Mouse (Mus musculus): Measurements from ENCODE around the gene Odf4. TPM values are rescaled to one million over a fixed set of nuclear protein-coding genes. Genes with fewer than 3 reads are reported as not detected.

The Odf4 gene
- polyA plus RNA-seq, 1 experiment from 2014 or later = not detected

DNA sequence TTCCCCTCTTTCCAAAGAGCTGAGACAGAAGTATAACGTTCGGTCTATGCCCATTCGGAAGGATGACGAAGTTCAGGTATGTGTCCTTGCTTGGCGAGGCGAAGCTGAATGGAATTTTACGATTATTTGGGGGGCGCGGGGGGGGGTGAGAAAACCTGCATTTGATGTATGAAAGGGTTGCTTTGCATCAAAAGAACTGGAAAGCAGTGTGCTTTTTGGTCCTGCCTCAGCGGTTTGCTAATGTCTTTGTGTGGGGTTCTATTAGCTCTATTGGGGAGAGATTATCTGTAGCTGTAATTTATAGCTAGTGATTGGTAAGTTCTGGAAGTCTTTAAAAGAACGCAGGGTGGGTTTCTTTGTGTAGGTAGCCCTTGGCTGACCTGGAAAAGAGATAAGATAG is 24.5 kb downstream of the Odf4 start:
- Histone ChIP-seq H3K4me2 (peak overlapping the region; percentile 83), H3K36me3 (peaks cover 38% of the 10 kb centered on the region), H3K27me3 (peaks cover 3% of the 10 kb centered on the region; the same call in 1 of the 2 replicates), H3K4me3 (peak overlapping the region; percentile 97), H3K4me1 (replicated peaks) (peaks cover 12% of the 10 kb centered on the region), H3K27ac (peak overlapping the region; percentile 6; the same call in 1 of the 2 replicates), H3K9me3 (replicated peaks) (no peaks in the 10 kb centered on the region), H3K9ac (peak overlapping the region; percentile 94)
- WGBS = 3% methylated on average over 11 of the region's 11 CpGs
- ATAC-seq (replicated peaks; ENCODE audit: insufficient number of reproducible peaks, insufficient read depth, low FRiP score, low read depth) = no peak

DNA sequence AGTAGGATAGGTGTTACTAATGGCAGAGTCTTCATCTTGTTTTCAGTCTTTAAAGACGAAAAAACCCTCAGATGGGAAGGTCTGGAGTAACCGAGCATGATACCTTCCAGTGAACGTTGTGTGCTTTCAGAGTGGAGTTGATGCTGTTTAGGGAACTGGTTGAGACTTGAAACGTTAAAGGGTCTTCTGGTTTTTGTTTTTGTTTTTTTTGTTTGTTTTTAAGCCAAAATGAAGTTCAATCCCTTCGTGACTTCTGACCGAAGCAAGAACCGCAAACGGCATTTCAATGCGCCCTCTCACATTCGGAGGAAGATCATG is 24.9 kb downstream of the Odf4 start:
- H3K4me1 ChIP-seq (replicated peaks) = peaks cover 12% of the 10 kb centered on the region
- peak overlapping the region; percentile 91 for H3K27ac ChIP-seq
- H3K9me3 ChIP-seq (replicated peaks) = no peaks in the 10 kb centered on the region
- peak overlapping the region; percentile 83 for H3K4me2 ChIP-seq
- H3K4me3 ChIP-seq = peak overlapping the region; percentile 97
- H3K9ac ChIP-seq = peak overlapping the region; percentile 94
- under 1% methylated on average over 10 of the region's 10 CpGs for WGBS
- no peak for ATAC-seq (replicated peaks; ENCODE audit: insufficient number of reproducible peaks, insufficient read depth, low FRiP score, low read depth)
- H3K36me3 ChIP-seq = peaks cover 38% of the 10 kb centered on the region
- H3K27me3 ChIP-seq = peaks cover 3% of the 10 kb centered on the region; the same call in 1 of the 2 replicates

DNA sequence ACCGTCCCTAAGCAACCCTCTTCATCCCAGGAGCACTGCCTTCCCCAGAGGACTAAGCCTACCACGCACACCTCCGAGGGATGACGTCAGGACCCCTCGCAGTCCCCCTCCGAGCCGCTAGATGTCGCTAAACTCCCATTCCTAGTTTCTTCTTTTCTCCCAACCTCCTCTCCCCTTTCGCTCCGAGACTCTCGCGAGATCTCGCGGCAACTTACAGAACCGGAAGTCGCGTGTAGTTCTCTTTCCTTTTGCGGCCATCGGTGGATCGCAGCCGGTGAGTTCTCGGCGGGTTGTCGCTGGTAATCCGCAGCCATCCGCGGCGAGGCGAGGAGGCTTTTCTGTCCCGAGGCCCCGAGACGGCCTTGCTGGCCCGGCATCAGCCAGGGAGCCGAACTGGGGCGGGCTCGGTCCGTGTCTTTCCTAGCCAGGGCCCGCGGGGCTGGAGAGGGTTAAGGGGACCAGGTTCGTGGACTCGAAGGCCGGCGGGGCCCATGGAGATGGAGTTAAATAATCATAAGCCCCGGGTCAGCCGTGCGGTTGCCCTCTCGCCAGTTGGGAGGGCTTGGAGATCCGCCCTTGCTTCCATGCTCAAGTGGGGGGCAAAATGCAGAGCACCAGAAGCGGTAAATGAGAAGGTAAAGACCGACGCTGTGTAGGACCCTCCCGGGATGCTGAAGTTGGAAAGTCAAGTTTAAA is 25.4 kb downstream of the Odf4 start, which contains the start of gene Rpl26:
Gene Rpl26 (plus strand): TSS at position 233 of the 696 bp plus-strand sequence.
- H3K4me2 ChIP-seq = peak within 1 kb of the TSS; percentile 83
- WGBS = 1% methylated on average over 52 of the region's 52 CpGs

DNA sequence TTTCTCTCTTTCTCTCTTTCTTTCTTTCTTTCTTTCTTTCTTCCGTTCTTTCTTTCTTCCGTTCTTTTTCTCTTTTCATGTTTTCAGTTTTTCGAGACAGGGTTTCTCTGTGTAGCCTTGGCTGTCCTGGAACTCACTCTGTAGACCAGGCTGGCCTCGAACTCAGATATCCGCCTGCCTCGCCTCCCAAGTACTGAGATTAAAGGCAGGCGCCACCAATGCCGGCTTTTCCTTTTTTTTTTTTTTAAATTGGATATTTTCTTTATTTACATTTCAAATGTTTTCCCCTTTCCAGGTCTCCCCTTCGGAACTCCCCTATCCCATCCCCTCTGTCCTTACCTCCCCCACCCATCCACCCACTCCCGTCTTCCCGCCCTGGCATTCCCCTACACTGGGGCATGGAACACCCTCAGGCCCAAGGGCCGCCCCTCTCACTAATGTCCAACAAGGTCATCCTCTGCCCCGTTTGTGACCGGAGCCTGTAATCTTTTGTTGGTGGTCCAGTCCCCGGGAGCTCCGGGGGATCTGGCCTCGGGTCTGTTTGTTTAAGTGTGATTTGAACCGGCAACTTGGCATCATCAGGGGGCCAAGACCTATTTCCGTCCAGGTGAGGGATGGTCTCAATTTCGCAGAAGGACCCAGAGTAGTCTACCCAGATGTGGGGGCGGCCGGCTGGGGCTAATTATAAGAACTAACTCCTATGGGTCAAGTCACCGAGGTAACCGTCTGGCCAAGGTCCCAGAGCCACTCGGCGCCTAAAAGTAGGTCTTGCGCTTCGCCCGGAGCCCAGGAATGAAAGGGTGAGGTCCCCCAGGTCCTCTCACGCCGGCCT is 26.1 kb downstream of the Odf4 start:
- ATAC-seq (replicated peaks; ENCODE audit: insufficient number of reproducible peaks, insufficient read depth, low FRiP score, low read depth) = peak; percentile 4; the same call in 1 of the 2 replicates
- no peaks in the 10 kb centered on the region for H3K9me3 ChIP-seq (replicated peaks)
- H3K36me3 ChIP-seq = peaks cover 32% of the 10 kb centered on the region
- peak overlapping the region; percentile 49 for H3K9ac ChIP-seq
- H3K4me3 ChIP-seq = peak overlapping the region; percentile 97
- 26% methylated on average over 31 of the region's 31 CpGs for WGBS
- H3K4me1 ChIP-seq (replicated peaks) = peaks cover 12% of the 10 kb centered on the region
- H3K27ac ChIP-seq = no peak overlapping the region
- H3K4me2 ChIP-seq = peak overlapping the region; percentile 83
- H3K27me3 ChIP-seq = peaks cover 3% of the 10 kb centered on the region; the same call in 1 of the 2 replicates

More for the DNA sequence above, 25.4 kb downstream of the Odf4 start, which contains the start of gene Rpl26:
- Histone ChIP-seq H3K4me3 (peak within 1 kb of the TSS; percentile 97), H3K4me1 (replicated peaks) (peaks cover 12% of the 10 kb centered on the region), H3K27ac (peak within 1 kb of the TSS; percentile 91), H3K9ac (peak within 1 kb of the TSS; percentile 94), H3K9me3 (replicated peaks) (no peaks in the 10 kb centered on the region), H3K36me3 (peaks cover 38% of the 10 kb centered on the region), H3K27me3 (peaks cover 3% of the 10 kb centered on the region; the same call in 1 of the 2 replicates)
- ATAC-seq (replicated peaks; ENCODE audit: insufficient number of reproducible peaks, insufficient read depth, low FRiP score, low read depth) = peak; percentile 88

DNA sequence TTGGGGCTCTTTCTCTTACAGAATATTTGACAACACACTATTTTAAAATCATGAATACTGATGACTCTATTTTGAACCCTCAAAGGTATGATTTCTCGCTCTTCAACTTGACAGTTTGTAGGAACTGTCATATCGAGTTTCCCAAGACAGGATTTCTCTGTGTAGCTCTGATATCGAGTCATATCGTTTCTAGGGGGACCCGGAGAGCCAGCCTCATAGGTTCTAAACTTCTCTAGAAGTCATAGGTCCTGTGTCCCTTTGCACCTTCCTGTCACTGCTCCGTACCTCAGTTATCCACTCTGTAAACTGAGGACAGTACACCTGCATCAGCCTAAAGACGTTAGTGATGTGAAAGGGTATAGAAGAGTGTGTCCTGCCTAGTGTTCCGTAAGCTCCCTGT is 27.1 kb downstream of the Odf4 start:
- H3K27me3 ChIP-seq = peaks cover 3% of the 10 kb centered on the region; the same call in 1 of the 2 replicates
- peaks cover 12% of the 10 kb centered on the region for H3K4me1 ChIP-seq (replicated peaks)
- no peaks in the 10 kb centered on the region for H3K9me3 ChIP-seq (replicated peaks)
- 83% methylated on average over 8 of the region's 8 CpGs for WGBS
- H3K27ac ChIP-seq = no peak overlapping the region
- peaks cover 22% of the 10 kb centered on the region for H3K36me3 ChIP-seq
- ATAC-seq (replicated peaks; ENCODE audit: insufficient number of reproducible peaks, insufficient read depth, low FRiP score, low read depth) = no peak
- no peak overlapping the region for H3K9ac ChIP-seq
- no peak overlapping the region for H3K4me2 ChIP-seq
- H3K4me3 ChIP-seq = no peak overlapping the region

DNA sequence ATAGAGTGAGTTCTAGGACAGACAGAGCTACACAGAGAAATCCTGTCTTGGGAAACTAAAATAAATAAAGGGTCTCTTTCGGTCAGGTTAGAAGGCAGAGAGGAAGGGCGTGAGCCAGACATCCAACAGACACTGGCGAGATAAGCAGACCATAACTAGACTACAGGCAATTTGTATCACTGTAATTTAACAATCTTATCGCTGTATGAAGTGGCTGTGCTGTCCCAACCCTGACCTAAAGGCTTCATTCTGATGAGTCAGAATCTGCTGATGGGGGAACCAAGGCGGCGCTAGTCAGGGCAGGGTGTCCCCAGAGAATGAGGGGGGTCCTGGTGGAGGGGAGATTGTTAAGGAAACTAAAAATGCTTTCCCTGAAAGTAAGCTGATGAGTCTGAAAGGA is 28.1 kb downstream of the Odf4 start:
- H3K36me3 ChIP-seq = peaks cover 12% of the 10 kb centered on the region
- no peak overlapping the region for H3K4me3 ChIP-seq
- H3K9ac ChIP-seq = no peak overlapping the region
- no peaks in the 10 kb centered on the region for H3K9me3 ChIP-seq (replicated peaks)
- ATAC-seq (replicated peaks; ENCODE audit: insufficient number of reproducible peaks, insufficient read depth, low FRiP score, low read depth) = no peak
- 62% methylated on average over 6 of the region's 6 CpGs for WGBS
- no peak overlapping the region for H3K27ac ChIP-seq
- peaks cover 12% of the 10 kb centered on the region for H3K4me1 ChIP-seq (replicated peaks)
- no peak overlapping the region for H3K4me2 ChIP-seq
- peaks cover 3% of the 10 kb centered on the region; the same call in 1 of the 2 replicates for H3K27me3 ChIP-seq

DNA sequence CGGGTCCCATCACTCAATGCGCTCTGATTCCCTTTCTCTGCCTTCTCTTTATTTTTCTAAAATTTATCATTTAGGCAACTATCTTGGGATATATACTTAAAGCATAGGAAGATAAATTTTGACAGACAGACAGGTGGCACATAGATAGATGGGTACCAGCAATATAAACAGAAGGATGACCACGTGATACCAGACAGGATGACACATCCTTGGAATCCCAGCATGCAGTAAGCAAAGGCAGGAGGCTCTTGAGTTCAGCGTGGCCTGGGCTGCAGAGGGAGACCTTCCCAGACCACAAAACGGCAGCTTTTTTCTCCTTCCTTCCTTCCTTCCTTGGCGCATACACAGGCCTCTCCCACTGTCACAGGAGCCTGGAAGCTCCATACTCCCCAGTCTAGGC is 29.0 kb downstream of the Odf4 start:
- Histone ChIP-seq H3K27me3 (peaks cover 3% of the 10 kb centered on the region; the same call in 1 of the 2 replicates), H3K9me3 (replicated peaks) (no peaks in the 10 kb centered on the region), H3K4me2 (no peak overlapping the region), H3K36me3 (peaks cover 3% of the 10 kb centered on the region; the same call in 1 of the 2 replicates), H3K4me3 (no peak overlapping the region), H3K27ac (no peak overlapping the region), H3K4me1 (replicated peaks) (peaks cover 11% of the 10 kb centered on the region), H3K9ac (no peak overlapping the region)
- WGBS = 66% methylated on average over 6 of the region's 6 CpGs
- no peak for ATAC-seq (replicated peaks; ENCODE audit: insufficient number of reproducible peaks, insufficient read depth, low FRiP score, low read depth)

DNA sequence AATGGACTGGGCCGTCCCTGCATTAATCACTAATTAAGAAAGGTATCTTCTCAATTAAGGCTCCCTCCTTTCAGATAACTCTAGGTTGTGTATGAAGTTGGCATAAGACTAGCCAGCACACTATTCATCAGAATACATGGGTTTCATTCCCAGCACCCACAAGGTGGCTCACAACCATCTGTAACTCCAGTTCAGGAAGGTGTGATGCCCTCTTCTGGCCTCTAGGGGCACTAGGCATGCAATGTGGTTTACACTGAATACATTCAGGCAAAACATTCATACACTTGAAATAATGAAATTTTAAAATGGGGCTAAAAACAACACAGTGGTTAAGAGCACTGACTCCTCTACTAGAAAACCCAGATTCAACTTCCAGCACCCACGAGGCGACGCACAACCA is 29.8 kb downstream of the Odf4 start:
- 48% methylated on average over 4 of the region's 4 CpGs for WGBS
- Histone ChIP-seq H3K9ac (no peak overlapping the region), H3K9me3 (replicated peaks) (no peaks in the 10 kb centered on the region), H3K36me3 (no peaks in the 10 kb centered on the region), H3K4me3 (no peak overlapping the region), H3K27ac (no peak overlapping the region), H3K4me1 (replicated peaks) (peaks cover 6% of the 10 kb centered on the region), H3K27me3 (peaks cover 3% of the 10 kb centered on the region; the same call in 1 of the 2 replicates), H3K4me2 (no peak overlapping the region)
- no peak for ATAC-seq (replicated peaks; ENCODE audit: insufficient number of reproducible peaks, insufficient read depth, low FRiP score, low read depth)

DNA sequence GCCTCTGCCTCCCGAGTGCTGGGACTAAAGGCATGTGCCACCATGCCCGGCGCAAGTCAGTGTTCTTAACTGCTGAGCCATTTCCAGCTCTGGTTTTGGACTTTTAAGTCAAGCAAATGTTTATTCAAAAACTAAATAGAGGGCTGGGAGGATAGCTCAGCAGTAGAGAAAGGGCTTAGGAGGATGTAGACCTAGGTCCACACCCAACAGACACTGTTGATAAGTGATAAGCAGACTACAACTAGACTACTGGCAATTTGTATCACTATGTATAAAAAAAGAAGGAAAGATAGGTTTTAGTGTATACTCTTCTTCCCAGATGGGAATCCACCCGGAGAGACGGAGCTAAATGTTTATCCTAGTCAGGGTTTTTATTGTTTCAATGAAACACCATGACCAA is 30.6 kb downstream of the Odf4 start:
- no peaks in the 10 kb centered on the region for H3K36me3 ChIP-seq
- H3K4me1 ChIP-seq (replicated peaks) = peaks cover 8% of the 10 kb centered on the region
- WGBS = 90% methylated on average over 5 of the region's 5 CpGs
- no peak overlapping the region for H3K9ac ChIP-seq
- ATAC-seq (replicated peaks; ENCODE audit: insufficient number of reproducible peaks, insufficient read depth, low FRiP score, low read depth) = no peak
- H3K4me2 ChIP-seq = no peak overlapping the region
- H3K9me3 ChIP-seq (replicated peaks) = no peaks in the 10 kb centered on the region
- no peak overlapping the region for H3K4me3 ChIP-seq
- H3K27ac ChIP-seq = no peak overlapping the region
- H3K27me3 ChIP-seq = peaks cover 3% of the 10 kb centered on the region; the same call in 1 of the 2 replicates

DNA sequence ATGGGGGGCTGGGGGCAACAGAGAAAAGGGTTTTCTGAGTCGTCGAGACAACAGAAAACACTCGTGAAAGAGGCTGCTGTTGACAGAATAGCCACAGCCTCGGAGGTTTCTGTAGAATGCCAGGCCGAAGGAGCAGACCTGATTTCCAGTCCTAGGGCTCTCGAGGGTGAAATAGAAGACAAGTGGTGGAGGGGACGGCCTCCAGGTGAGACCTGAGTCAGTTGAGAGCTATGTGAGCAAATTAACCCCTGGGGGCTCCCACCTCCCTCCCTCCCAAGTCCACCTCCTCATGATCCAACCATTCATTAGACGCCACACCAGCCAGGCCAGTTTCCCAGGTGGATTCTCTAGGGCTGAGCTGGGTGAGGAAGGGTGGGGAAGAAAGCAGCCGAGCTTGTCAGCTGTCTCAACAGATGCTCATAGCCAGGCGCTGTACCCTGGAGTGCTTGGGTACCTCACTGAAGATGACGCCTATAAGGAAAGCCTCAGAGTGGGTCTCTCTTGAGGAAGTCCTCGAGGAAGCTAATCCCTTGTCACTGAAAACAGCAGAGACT is 32.9 kb downstream of the Odf4 start:
- H3K27me3 ChIP-seq = no peaks in the 10 kb centered on the region
- H3K4me3 ChIP-seq = no peak overlapping the region
- ATAC-seq (replicated peaks; ENCODE audit: insufficient number of reproducible peaks, insufficient read depth, low FRiP score, low read depth) = no peak
- H3K4me2 ChIP-seq = no peak overlapping the region
- no peak overlapping the region for H3K9ac ChIP-seq
- H3K27ac ChIP-seq = no peak overlapping the region
- peaks cover 2% of the 10 kb centered on the region; the same call in 1 of the 2 replicates for H3K4me1 ChIP-seq (replicated peaks)
- no peaks in the 10 kb centered on the region for H3K9me3 ChIP-seq (replicated peaks)
- H3K36me3 ChIP-seq = no peaks in the 10 kb centered on the region
- WGBS = 61% methylated on average over 12 of the region's 12 CpGs

DNA sequence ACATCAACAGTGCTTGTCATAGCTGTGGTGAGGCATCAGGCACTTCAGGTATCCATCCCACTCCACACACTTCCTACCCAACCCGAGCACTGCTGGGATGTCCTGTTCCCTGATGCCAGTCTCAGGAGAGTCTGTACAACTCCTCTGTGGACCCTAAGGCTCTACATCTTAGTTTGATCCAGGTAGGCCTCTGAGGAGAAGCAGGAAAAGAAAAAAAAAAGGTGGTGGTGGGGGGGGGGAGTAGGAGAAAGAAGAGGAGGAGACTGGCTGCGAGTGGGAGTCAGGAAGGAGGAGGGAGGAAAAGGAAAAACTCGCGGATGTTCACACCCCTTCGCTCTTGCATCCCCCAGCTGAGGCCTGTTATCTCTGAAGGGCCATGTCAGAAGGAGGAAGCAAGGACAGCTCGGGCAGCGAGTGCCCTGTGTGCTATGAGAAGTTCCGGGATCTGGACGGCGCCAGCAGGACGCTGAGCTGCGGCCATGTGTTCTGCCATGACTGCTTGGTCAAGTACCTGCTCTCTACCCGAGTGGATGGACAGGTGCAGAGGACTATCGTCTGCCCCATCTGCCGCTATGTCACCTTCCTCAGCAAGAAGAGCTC is 34.5 kb downstream of the Odf4 start:
- H3K27me3 ChIP-seq = no peaks in the 10 kb centered on the region
- 0 out of 2 replicates have a peak, but pooled peaks have one; percentile 50 for ATAC-seq (replicated peaks; ENCODE audit: insufficient number of reproducible peaks, insufficient read depth, low FRiP score, low read depth)
- WGBS = 46% methylated on average over 15 of the region's 15 CpGs
- H3K4me3 ChIP-seq = no peak overlapping the region
- no peaks in the 10 kb centered on the region for H3K36me3 ChIP-seq
- H3K4me1 ChIP-seq (replicated peaks) = peaks cover 2% of the 10 kb centered on the region; the same call in 1 of the 2 replicates
- no peak overlapping the region for H3K9ac ChIP-seq
- no peak overlapping the region; the same call in 1 of the 2 replicates for H3K27ac ChIP-seq
- peak overlapping the region; percentile 16; the same call in 1 of the 2 replicates for H3K4me2 ChIP-seq
- H3K9me3 ChIP-seq (replicated peaks) = no peaks in the 10 kb centered on the region

All from heart, embryonic 15.5 days (tissue).